Mouse (Mus musculus) intestine, embryonic 16.5 days (tissue): ENCODE measurements at regions not wholly inside any gene's neighbourhood (a gene's known extent, or its start where the extent isn't known, plus 50 kb on each side); places are given as distances from the start of the nearest gene placed in this dataset.
"Not testable (repeated sequence)": the region's sequence is repeated elsewhere in the genome, so short reads cannot be mapped to it uniquely, and the experiment has no call there.

Experiments used
- ATAC-seq: fragments of 200-750 bp; cut with Nextera tagmentation; 2 replicates; pipeline ENCODE4 v1.8.0; 2017; ENCODE audit warnings: moderate TSS enrichment, moderate library complexity
- H3K27ac ChIP-seq: fragments of 300-500 bp; sonication (generic); 2 replicates; pipeline ENCODE4 v1.5.1; 2014; ENCODE audit warnings: mild to moderate bottlenecking, low read length
- H3K27me3 ChIP-seq: fragments of 300-500 bp; sonication (generic); replicated peaks from 2 replicates; pipeline ENCODE4 v1.6.1; 2014; ENCODE audit warnings: low read length, control low read depth, mixed read lengths; ENCODE audit not compliant: control insufficient read depth, insufficient read depth
- H3K36me3 ChIP-seq: fragments of 300-500 bp; sonication (generic); 2 replicates; pipeline ENCODE4 v1.6.1; 2014; ENCODE audit warnings: low read length, control low read depth; ENCODE audit not compliant: control insufficient read depth, insufficient read depth
- H3K4me1 ChIP-seq: fragments of 300-500 bp; sonication (generic); 2 replicates; pipeline ENCODE4 v1.6.1; 2014; ENCODE audit warnings: low read length, control low read depth, mixed read lengths; ENCODE audit not compliant: control insufficient read depth, insufficient read depth
- H3K4me2 ChIP-seq: fragments of 300-500 bp; sonication (generic); 2 replicates; pipeline ENCODE4 v1.6.1; 2014; ENCODE audit warnings: low read depth, low read length, control low read depth
- H3K4me3 ChIP-seq: fragments of 300-500 bp; sonication (generic); 2 replicates; pipeline ENCODE4 v1.5.1; 2014; ENCODE audit warnings: mild to moderate bottlenecking, low read length
- H3K9ac ChIP-seq: fragments of 300-500 bp; sonication (generic); 2 replicates; pipeline ENCODE4 v1.6.1; 2014; ENCODE audit warnings: low read depth, low read length
- H3K9me3 ChIP-seq: fragments of 300-500 bp; sonication (generic); 2 replicates; pipeline ENCODE4 v1.6.1; 2016; ENCODE audit warnings: low read length, control low read depth; ENCODE audit not compliant: control insufficient read depth
- WGBS: fragments of 180-500 bp; shearing (Covaris S2); extraction: QIAGEN DNeasy Blood & Tissue Kit; methylation state at CpG from one replicate; pipeline ENCODE4 v1.1.7; 2014; 5-methylcytosine and 5-hydroxymethylcytosine counted together

GRCm38 (mm10) chr12:9751261-9752078 lies 181.6 kb downstream of the Osr1 start:
- ATAC-seq: no peak
- Histone ChIP-seq H3K4me3 (no peak overlapping the region), H3K4me2 (no peak overlapping the region), H3K9ac (no peak overlapping the region), H3K9me3 (no peaks in the 10 kb centered on the region), H3K27me3 (no peaks in the 10 kb centered on the region), H3K27ac (no peak overlapping the region), H3K4me1 (no peaks in the 10 kb centered on the region), H3K36me3 (no peaks in the 10 kb centered on the region)
- 85% methylated on average over 6 of the region's 6 CpGs for WGBS

- ATAC-seq: no peak
- 56% methylated on average over 6 of the region's 6 CpGs for WGBS
- no peaks in the 10 kb centered on the region for H3K36me3 ChIP-seq
These were observed 182.1 kb downstream of the Osr1 start for GRCm38 (mm10) chr12:9752079-9752450.

GRCm38 (mm10) chr12:9756411-9756810 lies 186.5 kb downstream of the Osr1 start:
- Histone ChIP-seq H3K27me3 (no peaks in the 10 kb centered on the region), H3K4me2 (no peak overlapping the region), H3K9ac (no peak overlapping the region), H3K4me3 (no peak overlapping the region), H3K9me3 (no peaks in the 10 kb centered on the region), H3K36me3 (no peaks in the 10 kb centered on the region), H3K4me1 (no peaks in the 10 kb centered on the region), H3K27ac (no peak overlapping the region)
- ATAC-seq: no peak; the same call in 1 of the 2 replicates
- 62% methylated on average over 1 of the region's 1 CpGs for WGBS

More at GRCm38 (mm10) chr12:9752079-9752450, 182.1 kb downstream of the Osr1 start:
- Histone ChIP-seq H3K9ac (no peak overlapping the region), H3K9me3 (no peaks in the 10 kb centered on the region), H3K27ac (no peak overlapping the region), H3K4me3 (no peak overlapping the region), H3K4me2 (no peak overlapping the region), H3K27me3 (no peaks in the 10 kb centered on the region), H3K4me1 (no peaks in the 10 kb centered on the region)

GRCm38 (mm10) chr12:9760818-9761217 lies 190.9 kb downstream of the Osr1 start:
- Histone ChIP-seq H3K27me3 (no peaks in the 10 kb centered on the region), H3K4me1 (no peaks in the 10 kb centered on the region), H3K27ac (no peak overlapping the region), H3K36me3 (no peaks in the 10 kb centered on the region), H3K9ac (no peak overlapping the region), H3K4me3 (no peak overlapping the region), H3K9me3 (no peaks in the 10 kb centered on the region), H3K4me2 (no peak overlapping the region)
- WGBS: 57% methylated on average over 5 of the region's 5 CpGs
- no peak for ATAC-seq

- not testable (repeated sequence) for H3K4me1 ChIP-seq
These were observed 192.4 kb downstream of the Osr1 start for GRCm38 (mm10) chr12:9762291-9762811.

GRCm38 (mm10) chr12:9762842-9763241 lies 192.9 kb downstream of the Osr1 start:
- Histone ChIP-seq H3K9me3 (no peaks in the 10 kb centered on the region), H3K36me3 (no peaks in the 10 kb centered on the region), H3K4me2 (no peak overlapping the region), H3K27me3 (no peaks in the 10 kb centered on the region), H3K4me3 (no peak overlapping the region), H3K4me1 (no peaks in the 10 kb centered on the region), H3K27ac (no peak overlapping the region), H3K9ac (no peak overlapping the region)
- ATAC-seq: no peak
- 86% methylated on average over 2 of the region's 2 CpGs for WGBS

More at GRCm38 (mm10) chr12:9762291-9762811, 192.4 kb downstream of the Osr1 start:
- H3K9ac ChIP-seq, H3K27ac ChIP-seq, H3K9me3 ChIP-seq, H3K27me3 ChIP-seq, H3K4me3 ChIP-seq, H3K4me2 ChIP-seq, H3K36me3 ChIP-seq, ATAC-seq: not testable (repeated sequence)
- 46% methylated on average over 2 of the region's 2 CpGs for WGBS

- no peaks in the 10 kb centered on the region for H3K4me1 ChIP-seq
- H3K36me3 ChIP-seq: no peaks in the 10 kb centered on the region
- no peak overlapping the region for H3K4me2 ChIP-seq
- 78% methylated on average over 4 of the region's 4 CpGs for WGBS
- no peak overlapping the region for H3K9ac ChIP-seq
- no peak overlapping the region for H3K4me3 ChIP-seq
- H3K9me3 ChIP-seq: no peaks in the 10 kb centered on the region
- no peaks in the 10 kb centered on the region for H3K27me3 ChIP-seq
- H3K27ac ChIP-seq: no peak overlapping the region
- no peak for ATAC-seq
These were observed 201.0 kb downstream of the Osr1 start for GRCm38 (mm10) chr12:9770908-9771307.

GRCm38 (mm10) chr12:9772875-9773274 lies 203.0 kb downstream of the Osr1 start:
- Histone ChIP-seq H3K4me1 (no peaks in the 10 kb centered on the region), H3K9ac (no peak overlapping the region), H3K4me3 (no peak overlapping the region), H3K36me3 (no peaks in the 10 kb centered on the region), H3K9me3 (no peaks in the 10 kb centered on the region), H3K27me3 (no peaks in the 10 kb centered on the region), H3K27ac (no peak overlapping the region), H3K4me2 (no peak overlapping the region)
- ATAC-seq: no peak
- WGBS: 73% methylated on average over 1 of the region's 1 CpGs

GRCm38 (mm10) chr12:9802284-9802683 lies 232.4 kb downstream of the Osr1 start:
- Histone ChIP-seq H3K27me3 (no peaks in the 10 kb centered on the region), H3K4me2 (no peak overlapping the region), H3K9me3 (no peaks in the 10 kb centered on the region), H3K4me3 (no peak overlapping the region), H3K36me3 (no peaks in the 10 kb centered on the region), H3K9ac (no peak overlapping the region), H3K27ac (no peak overlapping the region), H3K4me1 (no peaks in the 10 kb centered on the region)
- ATAC-seq: no peak
- WGBS: 25% methylated on average over 3 of the region's 3 CpGs
